Mouse (Mus musculus) stomach, postnatal 0 days (tissue): ENCODE results near the gene Rap1gap2. TPM values are rescaled to one million over a fixed set of nuclear protein-coding genes. Genes with fewer than 3 reads are reported as not detected.

Experiments
- ATAC-seq: fragments of 200-750 bp; cut with Nextera tagmentation; 2 replicates; pipeline ENCODE4 v1.8.0; 2017; ENCODE audit not compliant: low FRiP score, low TSS enrichment
- DNase-seq: peaks from one replicate; pipeline ENCODE4 v3.0.0-alpha.2; 2016; ENCODE audit warnings: low spot score
- H3K27ac ChIP-seq: fragments of 300-500 bp; sonication (generic); replicated peaks from 2 replicates; pipeline ENCODE4 v1.5.1; 2014; ENCODE audit warnings: mild to moderate bottlenecking, control low read depth
- H3K27me3 ChIP-seq: fragments of 300-500 bp; sonication (generic); 2 replicates; pipeline ENCODE4 v1.6.1; 2014; ENCODE audit warnings: low read length; ENCODE audit not compliant: control insufficient read depth, insufficient read depth
- H3K36me3 ChIP-seq: fragments of 300-500 bp; sonication (generic); 2 replicates; pipeline ENCODE4 v1.6.1; 2014; ENCODE audit warnings: low read length, mixed read lengths; ENCODE audit not compliant: control insufficient read depth, insufficient read depth
- H3K4me1 ChIP-seq: fragments of 300-500 bp; sonication (generic); replicated peaks from 2 replicates; pipeline ENCODE4 v1.6.1; 2014; ENCODE audit warnings: antibody characterized with exemption; ENCODE audit not compliant: control insufficient read depth, insufficient read depth
- H3K4me2 ChIP-seq: fragments of 300-500 bp; sonication (generic); replicated peaks from 2 replicates; pipeline ENCODE4 v1.6.1; 2014; ENCODE audit warnings: low read depth, mild to moderate bottlenecking, control low read depth, moderate library complexity
- H3K4me3 ChIP-seq: fragments of 300-500 bp; sonication (generic); 2 replicates; pipeline ENCODE4 v1.5.1; 2014; ENCODE audit warnings: low read depth, low read length, control low read depth
- H3K9ac ChIP-seq: fragments of 300-500 bp; sonication (generic); 2 replicates; pipeline ENCODE4 v1.6.1; 2014; ENCODE audit warnings: mild to moderate bottlenecking, low read length, control low read depth, mixed read lengths
- H3K9me3 ChIP-seq: fragments of 300-500 bp; sonication (generic); 2 replicates; pipeline ENCODE4 v1.6.1; 2016; ENCODE audit warnings: low read length; ENCODE audit not compliant: control insufficient read depth
- CTCF ChIP-seq: IDR thresholded peaks from 2 replicates; pipeline ENCODE4 v1.5.1; 2016; ENCODE audit warnings: antibody characterized with exemption, low read depth, mild to moderate bottlenecking, moderate library complexity
- EP300 ChIP-seq: optimal IDR thresholded peaks from 2 replicates; pipeline ENCODE3; 2016; ENCODE audit warnings: antibody characterized with exemption
- WGBS: fragments of 180-500 bp; shearing (Covaris S2); extraction: QIAGEN DNeasy Blood & Tissue Kit; methylation state at CpG from one replicate; pipeline ENCODE4 v1.1.7; 2014; 5-methylcytosine and 5-hydroxymethylcytosine counted together
- polyA plus RNA-seq: library from polyadenylated mRNA; unstranded; fragments of >200 nt; fragmentation: Nextera tagmentation; extraction: Ambion mirVana; gene quantifications from 2 replicates; pipeline ENCODE4 v1.2.1, GENCODE M21; 2015

Gene Rap1gap2
- polyA plus RNA-seq, 1 experiment from 2014 or later, result 7.6 TPM

DNA sequence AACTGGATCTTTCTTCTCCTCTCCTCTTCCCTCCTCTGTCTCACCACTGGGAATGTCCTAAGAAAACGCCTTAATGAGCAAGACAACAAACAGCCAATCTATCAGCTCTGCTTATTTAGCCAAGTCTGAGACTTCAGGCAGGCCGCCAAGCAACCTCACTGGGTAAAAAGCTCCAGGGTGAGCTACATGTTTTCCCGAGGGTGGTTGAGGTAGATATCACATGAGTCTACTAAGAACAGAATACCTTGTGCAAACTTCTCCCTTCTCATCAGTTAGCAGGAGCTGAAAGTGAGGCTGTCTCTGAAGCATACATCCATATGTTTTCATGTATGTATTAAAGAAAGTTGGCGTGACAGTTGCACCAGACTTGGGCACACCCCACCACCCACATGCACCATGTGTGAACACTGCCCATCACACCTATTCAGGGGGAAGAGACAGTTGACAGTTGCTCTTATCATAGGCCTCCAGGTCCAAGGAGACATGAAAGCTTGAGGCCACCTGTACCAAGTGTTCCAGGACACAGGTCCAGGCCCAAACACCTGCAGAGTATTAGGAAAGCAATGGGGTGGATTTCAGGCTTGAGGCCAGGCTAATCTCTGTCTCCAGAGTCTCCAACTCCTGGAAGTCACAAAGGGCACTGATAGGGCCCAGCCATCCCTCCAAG is 35.8 kb downstream of the Rap1gap2 start:
- no peak for TF ChIP-seq CTCF
- no peak for TF ChIP-seq EP300
- Histone ChIP-seq H3K9ac (no peak overlapping the region), H3K4me2 (no peak overlapping the region), H3K9me3 (no peaks in the 10 kb centered on the region), H3K27me3 (no peaks in the 10 kb centered on the region), H3K36me3 (no peaks in the 10 kb centered on the region), H3K4me1 (no peaks in the 10 kb centered on the region), H3K27ac (no peak overlapping the region), H3K4me3 (no peak overlapping the region)
- no peak for ATAC-seq
- DNase-seq, result no peak
- 57% methylated on average over 4 of the region's 4 CpGs for WGBS

DNA sequence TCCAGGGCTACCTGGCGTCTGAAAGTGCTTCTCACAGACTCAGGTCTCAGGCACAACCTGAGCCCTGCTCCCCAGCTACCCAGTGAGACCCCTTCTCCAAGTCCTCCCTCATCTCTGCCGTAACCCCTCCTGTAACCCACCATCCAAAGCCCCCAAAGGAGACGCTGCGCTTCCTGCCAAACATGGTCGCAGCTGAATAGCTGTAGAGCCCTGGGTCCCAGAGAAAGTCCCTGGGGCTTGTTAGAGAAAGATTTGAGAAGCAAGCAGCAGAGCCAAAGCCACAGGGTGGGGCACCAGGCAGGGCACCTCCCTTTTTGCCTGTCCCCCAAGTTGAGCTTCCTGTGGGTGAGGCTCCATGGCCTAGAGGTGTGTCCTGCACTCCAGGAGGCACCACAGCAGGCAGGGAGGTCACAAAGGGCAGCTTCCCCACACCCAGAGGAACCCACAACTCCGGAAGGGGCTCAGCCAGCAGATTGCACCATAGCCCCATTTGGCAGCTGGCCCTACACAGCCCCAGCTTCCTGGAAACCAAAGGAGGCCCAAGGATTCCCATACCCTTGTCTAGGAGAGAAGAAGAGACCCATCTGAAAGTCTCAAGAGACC is 38.2 kb downstream of the Rap1gap2 start:
- H3K4me3 ChIP-seq, result no peak overlapping the region
- H3K4me2 ChIP-seq, result no peak overlapping the region
- H3K9me3 ChIP-seq, result no peaks in the 10 kb centered on the region
- DNase-seq (peak; percentile 35), ATAC-seq (peak; percentile 39; the same call in 1 of the 2 replicates)
- H3K4me1 ChIP-seq, result no peaks in the 10 kb centered on the region
- 66% methylated on average over 6 of the region's 6 CpGs for WGBS
- H3K36me3 ChIP-seq, result no peaks in the 10 kb centered on the region
- H3K27ac ChIP-seq, result no peak overlapping the region
- no peak for TF ChIP-seq EP300
- TF ChIP-seq CTCF, result no peak
- no peak overlapping the region for H3K9ac ChIP-seq
- no peaks in the 10 kb centered on the region for H3K27me3 ChIP-seq

DNA sequence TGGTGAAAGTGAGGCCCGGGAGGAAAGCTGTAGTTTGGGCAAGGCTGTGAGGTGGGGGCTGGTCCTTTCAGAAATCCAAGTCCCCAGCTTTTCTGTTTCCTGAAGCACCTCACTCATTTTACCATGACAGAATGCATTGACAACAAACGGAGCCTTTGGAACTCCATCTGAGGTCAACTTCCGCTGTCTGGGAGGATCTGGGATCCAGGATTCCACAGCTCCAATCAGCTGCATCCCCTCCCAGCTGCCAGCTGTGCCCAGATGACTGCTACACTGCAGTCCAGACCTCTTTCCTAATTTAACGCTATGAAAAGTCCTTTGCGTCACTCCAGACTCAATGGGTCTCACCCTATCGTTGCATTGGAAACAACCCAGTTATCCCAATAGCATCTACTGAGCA is 41.0 kb downstream of the Rap1gap2 start:
- no peaks in the 10 kb centered on the region for H3K9me3 ChIP-seq
- ATAC-seq, result no peak
- no peak for DNase-seq

DNA sequence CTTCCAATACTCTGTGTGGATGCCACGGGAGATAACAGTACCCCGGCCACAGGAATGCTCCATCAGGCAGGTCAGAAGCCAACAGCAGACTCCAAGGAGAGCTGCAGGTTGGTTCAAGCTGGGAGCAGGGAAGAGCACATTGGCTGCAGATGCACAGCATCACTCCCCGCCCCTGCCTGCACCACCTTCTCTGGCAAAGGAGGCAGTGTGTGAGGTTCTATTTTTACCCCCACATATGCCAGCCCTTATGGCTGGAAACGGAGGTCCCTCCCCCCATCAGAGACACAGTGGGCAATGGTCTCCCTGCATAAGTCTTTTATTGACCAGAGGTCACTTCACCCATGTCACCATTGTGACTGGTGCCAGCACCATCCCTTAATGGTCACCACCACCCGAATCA is 42.3 kb downstream of the Rap1gap2 start:
- H3K4me3 ChIP-seq, result no peak overlapping the region
- no peaks in the 10 kb centered on the region for H3K9me3 ChIP-seq
- H3K27me3 ChIP-seq, result no peaks in the 10 kb centered on the region
- no peaks in the 10 kb centered on the region for H3K36me3 ChIP-seq
- no peaks in the 10 kb centered on the region for H3K4me1 ChIP-seq
- TF ChIP-seq CTCF, result no peak
- TF ChIP-seq EP300, result no peak
- no peak overlapping the region for H3K9ac ChIP-seq
- no peak overlapping the region for H3K4me2 ChIP-seq
- H3K27ac ChIP-seq, result no peak overlapping the region
- no peak for DNase-seq
- no peak for ATAC-seq
- WGBS, result 82% methylated on average over 5 of the region's 5 CpGs

More for the DNA sequence above, 41.0 kb downstream of the Rap1gap2 start:
- 68% methylated on average over 6 of the region's 6 CpGs for WGBS
- H3K4me3 ChIP-seq, result no peak overlapping the region
- H3K27me3 ChIP-seq, result no peaks in the 10 kb centered on the region
- H3K9ac ChIP-seq, result no peak overlapping the region
- no peak for TF ChIP-seq CTCF
- no peak for TF ChIP-seq EP300
- H3K36me3 ChIP-seq, result no peaks in the 10 kb centered on the region
- no peaks in the 10 kb centered on the region for H3K4me1 ChIP-seq
- no peak overlapping the region for H3K27ac ChIP-seq
- H3K4me2 ChIP-seq, result no peak overlapping the region

DNA sequence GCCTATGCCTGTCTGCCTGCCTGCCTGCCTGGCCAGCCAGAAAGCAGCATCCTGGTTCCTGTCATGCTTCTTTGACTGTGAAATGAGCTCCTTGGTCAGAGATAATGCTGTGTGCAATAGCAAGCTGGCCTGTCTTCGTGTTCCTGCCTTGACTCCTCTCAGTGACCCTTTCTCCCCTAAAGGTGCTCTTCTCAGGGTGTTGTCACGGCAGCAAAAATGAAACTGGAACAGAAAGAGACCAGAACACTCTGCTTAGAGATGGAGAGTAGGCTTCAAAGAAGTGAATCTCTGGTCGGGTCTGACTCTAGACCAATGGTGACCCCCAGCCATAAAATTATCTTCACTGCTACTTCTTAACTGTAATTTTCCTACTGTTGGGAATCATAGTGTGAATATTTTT is 42.7 kb downstream of the Rap1gap2 start:
- no peak overlapping the region for H3K4me2 ChIP-seq
- H3K36me3 ChIP-seq, result no peaks in the 10 kb centered on the region
- H3K9ac ChIP-seq, result no peak overlapping the region
- WGBS, result 80% methylated on average over 3 of the region's 3 CpGs
- H3K27me3 ChIP-seq, result no peaks in the 10 kb centered on the region
- no peaks in the 10 kb centered on the region for H3K4me1 ChIP-seq
- H3K9me3 ChIP-seq, result no peaks in the 10 kb centered on the region
- H3K27ac ChIP-seq, result no peak overlapping the region
- DNase-seq, result no peak
- TF ChIP-seq EP300, result no peak
- TF ChIP-seq CTCF, result no peak
- H3K4me3 ChIP-seq, result no peak overlapping the region
- ATAC-seq, result no peak

DNA sequence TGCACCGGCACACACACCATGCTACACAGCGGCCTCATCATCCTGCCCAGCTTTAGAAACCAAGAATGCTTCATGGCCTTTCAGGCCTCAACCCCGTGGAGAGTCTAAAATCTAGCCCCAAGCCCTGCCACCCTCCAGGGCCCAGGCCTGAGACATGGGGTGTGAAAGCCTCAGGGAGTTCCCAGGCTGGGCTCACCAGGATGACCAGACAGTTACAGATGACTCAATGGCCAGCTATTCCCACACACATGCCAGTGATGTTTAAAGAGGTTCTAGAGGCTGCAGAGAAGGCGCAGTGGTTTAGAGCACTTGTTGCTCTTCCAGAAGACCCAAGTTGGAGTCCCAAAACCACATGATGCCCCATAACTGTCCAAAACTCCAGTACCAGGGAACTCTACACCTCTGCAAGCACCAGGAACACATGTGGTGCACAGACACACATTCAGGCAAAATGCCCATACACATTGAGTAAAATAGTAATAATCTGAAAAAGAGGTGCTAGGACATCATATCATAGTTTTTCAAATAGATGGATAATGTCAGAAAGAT is 44.3 kb downstream of the Rap1gap2 start:
- TF ChIP-seq CTCF (no peak), EP300 (no peak)
- 81% methylated on average over 4 of the region's 4 CpGs for WGBS
- no peak for ATAC-seq

More for the DNA sequence above, 44.3 kb downstream of the Rap1gap2 start:
- no peak overlapping the region for H3K27ac ChIP-seq
- no peaks in the 10 kb centered on the region for H3K9me3 ChIP-seq
- no peaks in the 10 kb centered on the region for H3K4me1 ChIP-seq
- no peak overlapping the region for H3K4me3 ChIP-seq
- DNase-seq, result no peak
- no peak overlapping the region for H3K4me2 ChIP-seq
- no peaks in the 10 kb centered on the region for H3K27me3 ChIP-seq
- no peaks in the 10 kb centered on the region for H3K36me3 ChIP-seq
- H3K9ac ChIP-seq, result no peak overlapping the region
